Mouse (Mus musculus): ENCODE measurements around the gene Tarbp2. TPM values are rescaled to one million over a fixed set of nuclear protein-coding genes. Genes with fewer than 3 reads are reported as not detected.
A peak's percentile ranks its signal among the peaks of the same experiment; 100 is the strongest.

Gene Tarbp2
- total RNA-seq, 1 experiment = 184 TPM

DNA sequence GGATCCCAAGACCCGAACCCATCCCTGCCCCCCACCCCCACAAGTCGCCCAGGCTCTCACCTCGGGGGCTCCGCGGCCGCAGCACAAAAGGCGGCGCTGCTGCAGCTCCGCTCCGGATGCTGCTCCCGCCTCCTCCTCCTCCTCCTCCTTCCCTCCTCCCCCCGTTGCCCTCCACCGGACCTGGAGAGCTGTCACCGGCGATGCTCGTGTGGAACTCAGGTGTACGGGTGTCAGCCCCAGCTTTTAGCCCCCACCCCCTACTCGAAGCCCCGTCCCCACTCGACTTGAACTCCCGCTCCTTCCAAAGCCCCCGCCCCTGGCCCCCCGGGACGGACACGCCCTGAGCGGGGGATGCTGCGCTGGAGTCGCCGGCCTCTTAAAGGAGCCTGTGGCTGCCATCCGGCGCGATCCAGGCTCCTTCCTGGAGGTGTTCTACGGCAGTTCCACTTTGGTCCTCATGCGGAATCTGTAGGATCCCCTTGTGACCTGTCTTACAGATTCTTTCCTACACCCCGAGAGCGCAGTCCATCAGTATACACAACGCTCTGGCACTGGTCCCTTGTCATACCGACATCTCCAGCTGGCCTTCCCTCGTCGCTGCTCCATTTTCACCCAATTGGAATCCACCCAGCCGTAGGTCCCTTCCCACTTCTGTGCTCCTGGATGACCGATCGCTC is 1.1 kb upstream of the Tarbp2 start, which contains the start of gene Map3k12:
TSS of gene Map3k12 (minus strand) at position 337 of the 677 bp plus-strand sequence.
- Histone ChIP-seq H3K4me3 (ENCODE audit: insufficient read depth in 1 of 2, low read depth in 1 of 2, low read length in 2 of 2, poor library complexity in 1 of 2, severe bottlenecking in 1 of 2) (peak within 1 kb of the TSS; percentile 80 to 84), H3K9me3 (ENCODE audit: control insufficient read depth, insufficient read depth, low read depth, low read length) (no peaks in the 10 kb centered on the region), H3K9ac (ENCODE audit: insufficient read depth, low read depth, low read length, poor library complexity, severe bottlenecking) (peak within 1 kb of the TSS; percentile 81), H3K4me1 (ENCODE audit: control insufficient read depth in 2 of 2, insufficient read depth in 2 of 2, low read length in 2 of 2, poor library complexity in 1 of 2) (peaks cover 0 to 9% of the 10 kb centered on the region in 2 experiments; a peak in 2 of 4 replicates), H3K27ac (ENCODE audit: insufficient read depth, low read depth, low read length, poor library complexity, severe bottlenecking) (peak within 1 kb of the TSS; percentile 36; the same call in 1 of the 2 replicates), H3K36me3 (ENCODE audit: control insufficient read depth, insufficient read depth, low read length, poor library complexity, severe bottlenecking) (peaks cover 14% of the 10 kb centered on the region)
- in situ Hi-C loops (cut with MboI; ENCODE audit: low sequenced_read_pairs in 2 of 2, unreplicated experiment in 2 of 2) = no loop called here
- TF ChIP-seq ZC3H11A (IDR thresholded peaks at IDR 0.05; ENCODE audit: borderline replicate concordance, low read depth, low read length) (no peak), ZNF384 (IDR thresholded peaks at IDR 0.05; ENCODE audit: low read depth, low read length) (no peak), MAFK (IDR thresholded peaks at IDR 0.05; ENCODE audit: insufficient read depth, low read depth, low read length) (no peak), HCFC1 (IDR thresholded peaks at IDR 0.05; ENCODE audit: borderline replicate concordance, insufficient read depth, low read length) (0 out of 2 replicates have a peak, but pooled peaks have one; percentile 18), CHD2 (IDR thresholded peaks at IDR 0.05; ENCODE audit: low read depth, low read length) (no peak)
- no peak for DNase-seq (ENCODE audit: low read depth, low spot score)

DNA sequence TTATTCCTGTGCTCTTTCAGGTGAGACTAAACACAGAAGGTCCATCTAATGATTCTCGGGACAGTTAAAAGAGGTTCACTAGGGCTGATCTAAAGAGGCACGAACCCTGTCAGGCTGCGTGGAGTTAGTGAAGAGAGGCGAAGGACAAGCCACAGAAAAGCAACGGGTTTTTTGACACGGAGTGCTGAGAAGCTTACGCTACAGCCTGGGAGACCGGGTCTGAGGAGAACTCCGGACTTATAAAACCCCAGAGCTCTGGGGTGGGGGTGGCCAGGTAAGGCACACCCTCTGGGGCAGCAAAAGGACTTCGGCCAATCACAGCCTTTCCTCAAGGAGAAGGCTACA is 389 bp upstream of the Tarbp2 start:
- Histone ChIP-seq H3K27ac (ENCODE audit: insufficient read depth, low read depth, low read length, poor library complexity, severe bottlenecking) (no peak overlapping the region), H3K4me3 (ENCODE audit: insufficient read depth in 1 of 2, low read depth in 1 of 2, low read length in 2 of 2, poor library complexity in 1 of 2, severe bottlenecking in 1 of 2) (peak overlapping the region; percentile 80 to 84), H3K36me3 (ENCODE audit: control insufficient read depth, insufficient read depth, low read length, poor library complexity, severe bottlenecking) (peaks cover 21% of the 10 kb centered on the region), H3K4me1 (ENCODE audit: control insufficient read depth in 2 of 2, insufficient read depth in 2 of 2, low read length in 2 of 2, poor library complexity in 1 of 2) (peaks cover 0 to 9% of the 10 kb centered on the region in 2 experiments; a peak in 2 of 4 replicates), H3K9me3 (ENCODE audit: control insufficient read depth, insufficient read depth, low read depth, low read length) (no peaks in the 10 kb centered on the region), H3K9ac (ENCODE audit: insufficient read depth, low read depth, low read length, poor library complexity, severe bottlenecking) (peak overlapping the region; percentile 63)
- TF ChIP-seq ZC3H11A (IDR thresholded peaks at IDR 0.05; ENCODE audit: borderline replicate concordance, low read depth, low read length) = no peak
- TF ChIP-seq MAFK (IDR thresholded peaks at IDR 0.05; ENCODE audit: insufficient read depth, low read depth, low read length) = no peak
- TF ChIP-seq CHD2 (IDR thresholded peaks at IDR 0.05; ENCODE audit: low read depth, low read length) = no peak
- TF ChIP-seq HCFC1 (IDR thresholded peaks at IDR 0.05; ENCODE audit: borderline replicate concordance, insufficient read depth, low read length) = no peak
- TF ChIP-seq ZNF384 (IDR thresholded peaks at IDR 0.05; ENCODE audit: low read depth, low read length) = no peak
- in situ Hi-C loops (cut with MboI; ENCODE audit: low sequenced_read_pairs in 2 of 2, unreplicated experiment in 2 of 2) = no loop called here
- no peak for DNase-seq (ENCODE audit: low read depth, low spot score)

DNA sequence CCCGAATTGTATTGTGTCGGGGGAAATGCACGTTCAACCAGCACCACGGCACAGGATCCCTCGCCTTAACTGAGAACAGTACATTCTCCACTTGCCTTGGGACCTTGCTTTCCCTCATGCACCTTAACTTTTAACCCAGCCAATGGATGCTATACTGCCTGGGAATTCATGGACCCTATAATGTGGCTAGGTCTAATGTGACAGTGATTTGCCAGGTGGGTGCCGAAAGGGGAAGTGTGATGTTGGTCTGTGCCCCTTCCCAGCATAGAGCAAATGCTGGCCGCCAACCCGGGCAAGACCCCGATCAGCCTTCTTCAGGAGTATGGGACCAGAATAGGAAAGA is 838 bp downstream of the Tarbp2 start:
- peak overlapping the region; percentile 99 for H3K9ac ChIP-seq (ENCODE audit: insufficient read depth, low read depth, low read length, poor library complexity, severe bottlenecking)
- peaks cover 29% of the 10 kb centered on the region for H3K36me3 ChIP-seq (ENCODE audit: control insufficient read depth, insufficient read depth, low read length, poor library complexity, severe bottlenecking)
- no peak for DNase-seq (ENCODE audit: low read depth, low spot score)
- H3K27ac ChIP-seq (ENCODE audit: insufficient read depth, low read depth, low read length, poor library complexity, severe bottlenecking) = peak overlapping the region; percentile 99; the same call in 1 of the 2 replicates
- H3K4me3 ChIP-seq (ENCODE audit: insufficient read depth in 1 of 2, low read depth in 1 of 2, low read length in 2 of 2, poor library complexity in 1 of 2, severe bottlenecking in 1 of 2) = peak overlapping the region; percentile 92 to 93
- TF ChIP-seq MAFK (IDR thresholded peaks at IDR 0.05; ENCODE audit: insufficient read depth, low read depth, low read length) = no peak
- no peak for TF ChIP-seq ZC3H11A (IDR thresholded peaks at IDR 0.05; ENCODE audit: borderline replicate concordance, low read depth, low read length)
- no peak for TF ChIP-seq HCFC1 (IDR thresholded peaks at IDR 0.05; ENCODE audit: borderline replicate concordance, insufficient read depth, low read length)
- TF ChIP-seq CHD2 (IDR thresholded peaks at IDR 0.05; ENCODE audit: low read depth, low read length) = no peak
- TF ChIP-seq ZNF384 (IDR thresholded peaks at IDR 0.05; ENCODE audit: low read depth, low read length) = no peak
- H3K4me1 ChIP-seq (ENCODE audit: control insufficient read depth in 2 of 2, insufficient read depth in 2 of 2, low read length in 2 of 2, poor library complexity in 1 of 2) = peaks cover 0 to 9% of the 10 kb centered on the region in 2 experiments; a peak in 2 of 4 replicates
- no peaks in the 10 kb centered on the region for H3K9me3 ChIP-seq (ENCODE audit: control insufficient read depth, insufficient read depth, low read depth, low read length)
- in situ Hi-C loops (cut with MboI; ENCODE audit: low sequenced_read_pairs in 2 of 2, unreplicated experiment in 2 of 2) = no loop called here

DNA sequence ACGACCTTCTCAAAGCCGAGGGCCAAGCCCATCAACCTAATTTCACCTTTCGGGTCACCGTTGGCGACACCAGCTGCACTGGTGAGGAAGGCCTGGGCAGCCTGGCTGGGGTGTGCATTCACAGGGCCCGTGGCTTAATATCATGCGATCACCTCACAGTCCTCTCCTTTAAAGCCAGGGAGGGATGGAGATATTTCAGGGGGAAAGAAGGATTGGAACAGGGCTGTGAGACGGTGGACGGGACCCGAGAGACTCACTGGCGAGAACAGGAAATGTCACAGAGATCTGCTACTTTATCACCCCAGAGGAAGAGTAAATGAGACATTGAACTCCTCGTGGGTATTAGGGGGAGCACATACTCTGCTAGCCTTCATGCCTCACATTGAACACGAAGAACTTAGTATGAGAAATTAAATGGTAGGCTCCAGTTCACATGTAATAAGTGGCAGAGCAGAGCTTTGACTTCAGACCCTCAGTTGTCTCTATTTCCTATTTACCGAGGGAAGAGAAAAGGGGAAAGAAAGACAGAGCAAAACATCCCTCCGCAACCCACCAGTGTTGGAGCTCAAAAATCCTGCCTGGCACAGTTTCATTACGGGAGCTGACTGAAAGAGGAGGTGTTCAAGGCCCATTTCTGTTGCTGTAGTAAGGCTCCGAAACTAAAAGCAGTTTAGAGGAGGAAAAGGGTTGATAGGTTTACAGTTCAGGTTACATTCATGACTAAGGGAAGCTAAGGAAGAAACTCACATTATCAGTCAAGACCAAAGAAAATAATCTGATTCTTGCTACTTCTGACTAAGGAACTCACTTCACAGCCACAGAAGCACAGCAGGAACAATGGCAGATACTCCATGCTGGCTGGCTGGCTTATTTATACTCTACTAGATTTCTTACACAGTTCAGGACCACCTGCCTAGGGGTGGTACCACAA is 1.5 kb downstream of the Tarbp2 start:
- Histone ChIP-seq H3K9ac (ENCODE audit: insufficient read depth, low read depth, low read length, poor library complexity, severe bottlenecking) (peak overlapping the region; percentile 99), H3K9me3 (ENCODE audit: control insufficient read depth, insufficient read depth, low read depth, low read length) (no peaks in the 10 kb centered on the region), H3K27ac (ENCODE audit: insufficient read depth, low read depth, low read length, poor library complexity, severe bottlenecking) (no peak overlapping the region; the same call in 1 of the 2 replicates), H3K4me3 (ENCODE audit: insufficient read depth in 1 of 2, low read depth in 1 of 2, low read length in 2 of 2, poor library complexity in 1 of 2, severe bottlenecking in 1 of 2) (peak overlapping the region; percentile 92 to 93), H3K36me3 (ENCODE audit: control insufficient read depth, insufficient read depth, low read length, poor library complexity, severe bottlenecking) (peaks cover 31% of the 10 kb centered on the region), H3K4me1 (ENCODE audit: control insufficient read depth in 2 of 2, insufficient read depth in 2 of 2, low read length in 2 of 2, poor library complexity in 1 of 2) (peaks cover 0 to 9% of the 10 kb centered on the region in 2 experiments; a peak in 2 of 4 replicates)
- TF ChIP-seq HCFC1 (IDR thresholded peaks at IDR 0.05; ENCODE audit: borderline replicate concordance, insufficient read depth, low read length) (no peak), MAFK (IDR thresholded peaks at IDR 0.05; ENCODE audit: insufficient read depth, low read depth, low read length) (no peak), ZNF384 (IDR thresholded peaks at IDR 0.05; ENCODE audit: low read depth, low read length) (no peak), ZC3H11A (IDR thresholded peaks at IDR 0.05; ENCODE audit: borderline replicate concordance, low read depth, low read length) (no peak), CHD2 (IDR thresholded peaks at IDR 0.05; ENCODE audit: low read depth, low read length) (no peak)
- DNase-seq (ENCODE audit: low read depth, low spot score) = no peak
- in situ Hi-C loops (cut with MboI; ENCODE audit: low sequenced_read_pairs in 2 of 2, unreplicated experiment in 2 of 2) = no loop called here
